Comparison of ENCODE assay signal across 23 mouse cellular contexts in genomic region chr1:40109736-40110135, GRCm38 (mm10). TPM values are rescaled to one million over a fixed set of nuclear protein-coding genes. Genes with fewer than 3 reads are reported as not detected.
DNase-seq lines count a peak whose midpoint lies in the region; ATAC-seq and TF ChIP-seq lines count a peak whose summit lies in the region.
"Had no signal": no experiment of that assay in that cellular context is flagged by ENCODE, and none has a peak within 500 bp of the region (broad histone marks: within the 10 kb centered on the region; RNA-seq: fewer than 3 reads in every experiment).

No protein-coding gene starts in this region.

- no peaks in the 10 kb centered on the region for H3K27me3 ChIP-seq in heart, embryonic 12.5 days (replicated peaks)
- H3K27me3 ChIP-seq in stomach, embryonic 15.5 days (replicated peaks): no peaks in the 10 kb centered on the region
- H3K27me3 ChIP-seq: CH12.LX; embryonic facial prominence, embryonic 12.5 days; forebrain, embryonic 15.5 days; heart, embryonic 13.5 days; hindbrain, embryonic 15.5 days; Patski had no signal

- H3K36me3 ChIP-seq in heart, embryonic 12.5 days: no peaks in the 10 kb centered on the region
- no peaks in the 10 kb centered on the region for H3K36me3 ChIP-seq in stomach, embryonic 15.5 days
- H3K36me3 ChIP-seq: embryonic facial prominence, embryonic 12.5 days; forebrain, embryonic 15.5 days; heart, embryonic 13.5 days; hindbrain, embryonic 10.5 days; hindbrain, embryonic 15.5 days had no signal

- H3K4me2 ChIP-seq in heart, embryonic 12.5 days: no peak overlapping the region
- H3K4me2 ChIP-seq in stomach, embryonic 15.5 days: no peak overlapping the region
- H3K4me2 ChIP-seq: embryonic facial prominence, embryonic 12.5 days; forebrain, embryonic 15.5 days; heart, embryonic 13.5 days; hindbrain, embryonic 15.5 days had no signal

- 36% methylated on average over 6 of the region's 6 CpGs for WGBS in heart, embryonic 12.5 days
- WGBS in stomach, embryonic 15.5 days: 57% methylated on average over 6 of the region's 6 CpGs

- no peak overlapping the region for H3K9ac ChIP-seq in heart, embryonic 12.5 days
- H3K9ac ChIP-seq in stomach, embryonic 15.5 days: no peak overlapping the region
- H3K9ac ChIP-seq: embryonic facial prominence, embryonic 12.5 days; forebrain, embryonic 15.5 days; heart, embryonic 13.5 days; hindbrain, embryonic 15.5 days had no signal

- no peak for ATAC-seq in heart, embryonic 12.5 days (ENCODE audit: insufficient number of reproducible peaks, low FRiP score)
- ATAC-seq in stomach, embryonic 15.5 days (ENCODE audit: insufficient read depth, low FRiP score, low read depth): peak; percentile 58; the same call in 1 of the 2 replicates
- ATAC-seq: forebrain, embryonic 15.5 days; inflammation-experienced regulatory T-cells, adult 6 months; intestine, postnatal 0 days; Patski had no signal

- H3K4me3 ChIP-seq in gastrocnemius, adult 2 months: no peak overlapping the region
- no peak overlapping the region for H3K4me3 ChIP-seq in heart, embryonic 12.5 days
- H3K4me3 ChIP-seq in stomach, embryonic 15.5 days (replicated peaks): no peak overlapping the region
- H3K4me3 ChIP-seq: embryonic facial prominence, embryonic 12.5 days; forebrain, embryonic 15.5 days; heart, embryonic 13.5 days; hindbrain, embryonic 10.5 days; hindbrain, embryonic 15.5 days had no signal

- peak; percentile 44 for DNase-seq in gastrocnemius, adult 2 months
- no peak for DNase-seq in gastrocnemius, adult 8-10 months (ENCODE audit: low spot score in 2 of 2)
- DNase-seq in heart, adult 9 months (ENCODE audit: low spot score in 2 of 2): peak; percentile 70 to 72
- DNase-seq in heart, postnatal 14 days: peak; percentile 26 to 36
- DNase-seq in thymus, adult 18-20 months: no peak
- no peak for DNase-seq in right cerebral cortex, postnatal 25 days
- DNase-seq: adrenal gland, postnatal 10 days; cerebellum, adult 11 months; cerebellum, adult 8-10 months; cerebellum, postnatal 14 days; kidney, adult 8-10 months had no signal

- no peak for TF ChIP-seq CTCF in gastrocnemius, adult 2 months (IDR thresholded peaks at IDR 0.05)

- no peaks in the 10 kb centered on the region for H3K4me1 ChIP-seq in heart, embryonic 12.5 days (replicated peaks)
- no peaks in the 10 kb centered on the region for H3K4me1 ChIP-seq in stomach, embryonic 15.5 days
- H3K4me1 ChIP-seq: forebrain, embryonic 15.5 days; heart, embryonic 13.5 days; hindbrain, embryonic 15.5 days had no signal

- intact Hi-C loops in gastrocnemius, adult 2 months (cut with DNase I): no loop called here
- intact Hi-C loops in heart, postnatal 14 days (cut with DNase I): no loop called here

- 0 out of 2 replicates have a peak overlapping the region, but pooled peaks have one; percentile 20 for H3K27ac ChIP-seq in gastrocnemius, adult 2 months
- H3K27ac ChIP-seq in heart, embryonic 12.5 days (ENCODE audit: poor library complexity, severe bottlenecking): no peak overlapping the region
- H3K27ac ChIP-seq in stomach, embryonic 15.5 days: no peak overlapping the region
- H3K27ac ChIP-seq: embryonic facial prominence, embryonic 12.5 days; forebrain, embryonic 15.5 days; heart, embryonic 13.5 days; hindbrain, embryonic 10.5 days; hindbrain, embryonic 15.5 days had no signal

- no peaks in the 10 kb centered on the region for H3K9me3 ChIP-seq in heart, embryonic 12.5 days (replicated peaks)
- H3K9me3 ChIP-seq in stomach, embryonic 15.5 days: no peaks in the 10 kb centered on the region
- H3K9me3 ChIP-seq: embryonic facial prominence, embryonic 12.5 days; forebrain, embryonic 15.5 days; heart, embryonic 13.5 days; hindbrain, embryonic 10.5 days; hindbrain, embryonic 15.5 days had no signal

RNA-seq across cellular contexts. Expression of gene Il1r2, which starts 35.9 kb away (rescaled TPM):
- total RNA-seq in gastrocnemius, adult 2 months (2021): under 1 TPM in 1 of 2 experiments, not detected in 1; 0.99 TPM
- under 1 TPM in 2 of 4 experiments, not detected in 2; 0.47 to 0.91 TPM for total RNA-seq in gastrocnemius, adult 8-10 months (2022)
- polyA plus RNA-seq in heart, embryonic 12.5 days (2016; fragmentation: Nextera tagmentation; extraction: Ambion mirVana): 0.51 TPM in 1 of 2 replicates, not detected in the other
- total RNA-seq in heart, postnatal 14 days (2021): under 1 TPM; 0.39 to 0.45 TPM
- polyA plus RNA-seq in stomach, embryonic 15.5 days (2015; fragmentation: Nextera tagmentation; extraction: Ambion mirVana): 1.8 and 5.1 TPM in 2 replicates
- total RNA-seq: common myeloid progenitor, adult 5-6 weeks had no signal

Comparison
In these comparisons a context has a peak if more than half of its experiments do, and no peak if none do; other contexts are left out.
1. DNase-seq: peak in gastrocnemius, adult 2 months (single experiment), heart, adult 9 months (2 of 2) and heart, postnatal 14 days (2 of 2); none in gastrocnemius, adult 8-10 months (0 of 2), thymus, adult 18-20 months (0 of 2) and right cerebral cortex, postnatal 25 days (single experiment).